Mouse (Mus musculus) c-Kit-positive CD71-negative TER-119-negative erythroid progenitor cells, embryonic 14.5 days (primary cell): ENCODE data around the gene Tmem248.

Source experiments
- DNase-seq: peaks from one replicate; pipeline ENCODE4 v3.0.0-alpha.2; 2013; ENCODE audit warnings: low read depth

The Tmem248 gene

DNA sequence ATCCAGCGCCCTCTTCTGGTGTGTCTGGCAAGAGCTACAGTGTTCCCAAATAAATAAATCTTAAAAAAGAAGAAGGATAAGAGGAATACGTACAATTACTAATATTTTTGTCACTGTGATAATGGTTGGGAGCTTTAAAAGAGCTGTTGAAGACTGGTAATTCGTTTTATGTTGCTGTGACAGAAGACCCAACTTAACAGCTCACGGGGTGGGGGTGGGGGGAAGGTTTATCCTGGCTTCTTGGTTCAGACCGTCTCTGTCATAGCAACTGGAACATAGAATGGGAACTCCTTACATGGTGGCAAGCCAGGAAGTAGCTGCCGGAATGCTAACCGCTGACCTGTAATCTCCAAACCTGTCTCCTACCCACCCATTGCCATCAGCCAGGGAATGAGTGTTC, at the start of gene Tmem248:
TSS of gene Tmem248 (plus strand) at position 301 of the 400 bp plus-strand sequence.
- DNase-seq = no peak

DNA sequence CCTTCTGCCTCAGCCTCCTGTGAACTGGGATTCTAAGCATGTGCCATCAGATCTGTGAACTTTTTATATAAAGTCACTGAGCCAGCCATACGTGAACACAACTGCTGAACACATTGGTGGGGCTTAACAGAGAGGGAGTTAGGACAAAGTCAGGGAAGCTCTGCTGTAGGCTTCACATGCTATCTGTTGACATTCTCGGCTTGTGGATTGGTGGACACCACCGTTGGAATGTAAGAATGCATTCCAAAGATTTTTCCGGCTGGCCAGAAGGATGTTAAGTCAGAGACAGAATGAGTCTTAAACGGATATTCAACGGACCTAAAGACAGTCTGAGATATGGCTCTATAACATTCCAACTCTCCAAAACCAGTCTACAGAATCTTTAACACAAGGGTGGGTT, 47.8 kb upstream of the Tmem248 start:
- no peak for DNase-seq

DNA sequence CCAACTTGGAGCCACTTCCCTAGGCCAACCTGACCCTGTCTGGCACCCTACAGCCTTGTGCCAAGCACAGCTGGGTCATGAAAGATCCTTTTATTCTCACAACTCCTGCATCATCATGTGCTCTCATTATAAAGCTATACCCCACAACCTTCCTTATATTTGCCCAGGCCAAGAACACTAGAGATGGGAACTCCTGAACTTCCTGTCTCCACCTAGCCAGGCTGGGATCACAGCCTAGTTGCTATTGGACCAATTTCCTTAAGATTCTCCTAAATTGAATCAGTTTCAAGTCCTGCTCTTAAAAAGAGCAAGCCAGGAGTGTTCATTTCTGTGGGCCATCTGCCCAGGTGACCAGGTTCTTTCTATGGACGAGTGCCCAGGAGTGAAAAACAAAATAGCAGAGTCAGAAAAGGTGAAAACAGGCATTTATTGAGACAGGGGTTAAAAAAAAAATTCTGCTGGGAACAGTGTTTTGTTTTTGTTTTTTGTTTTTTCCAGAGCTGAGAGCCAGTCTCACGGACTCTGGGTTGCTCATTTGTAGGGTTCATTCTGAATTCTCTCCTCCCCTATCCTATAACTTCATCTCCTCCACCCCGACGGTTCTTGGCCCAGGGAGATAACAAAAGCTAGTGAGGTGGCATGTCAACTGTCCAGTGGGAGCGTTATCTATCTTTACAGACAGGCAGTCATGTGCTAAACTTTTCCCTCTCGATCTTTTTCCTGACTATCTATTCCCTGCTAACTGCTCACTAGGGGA, 46.0 kb upstream of the Tmem248 start:
- DNase-seq = no peak

DNA sequence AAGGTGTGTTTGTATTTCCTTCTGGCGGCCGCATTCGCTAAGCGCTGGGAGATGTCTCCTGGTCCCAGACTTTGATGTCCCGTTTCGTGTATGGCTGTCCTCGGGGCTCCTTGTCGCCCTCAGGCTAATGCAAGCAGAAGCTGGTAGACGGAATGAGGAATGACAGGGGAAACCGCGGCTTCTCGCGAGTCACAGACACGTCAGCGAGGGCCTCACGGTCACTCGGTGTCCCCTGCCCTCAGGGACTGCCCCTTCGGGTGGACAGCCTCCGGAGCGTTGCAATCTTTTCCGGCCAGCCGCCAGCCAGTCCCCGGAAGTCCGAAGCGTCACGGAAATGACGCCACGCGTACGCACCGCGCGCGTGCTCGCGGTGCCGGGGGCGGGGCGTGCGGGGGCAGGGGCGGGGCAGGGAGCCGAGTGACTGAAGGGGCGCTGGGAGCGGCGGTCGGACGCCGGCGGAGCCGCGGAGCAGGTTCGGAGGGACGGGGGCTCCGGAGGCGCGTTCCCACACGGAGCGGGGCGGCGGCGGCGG, 45.4 kb upstream of the Tmem248 start, which contains the start of gene Rabgef1:
TSS of gene Rabgef1 (plus strand) at position 376 of the 532 bp plus-strand sequence.
- peak; percentile 70 for DNase-seq

DNA sequence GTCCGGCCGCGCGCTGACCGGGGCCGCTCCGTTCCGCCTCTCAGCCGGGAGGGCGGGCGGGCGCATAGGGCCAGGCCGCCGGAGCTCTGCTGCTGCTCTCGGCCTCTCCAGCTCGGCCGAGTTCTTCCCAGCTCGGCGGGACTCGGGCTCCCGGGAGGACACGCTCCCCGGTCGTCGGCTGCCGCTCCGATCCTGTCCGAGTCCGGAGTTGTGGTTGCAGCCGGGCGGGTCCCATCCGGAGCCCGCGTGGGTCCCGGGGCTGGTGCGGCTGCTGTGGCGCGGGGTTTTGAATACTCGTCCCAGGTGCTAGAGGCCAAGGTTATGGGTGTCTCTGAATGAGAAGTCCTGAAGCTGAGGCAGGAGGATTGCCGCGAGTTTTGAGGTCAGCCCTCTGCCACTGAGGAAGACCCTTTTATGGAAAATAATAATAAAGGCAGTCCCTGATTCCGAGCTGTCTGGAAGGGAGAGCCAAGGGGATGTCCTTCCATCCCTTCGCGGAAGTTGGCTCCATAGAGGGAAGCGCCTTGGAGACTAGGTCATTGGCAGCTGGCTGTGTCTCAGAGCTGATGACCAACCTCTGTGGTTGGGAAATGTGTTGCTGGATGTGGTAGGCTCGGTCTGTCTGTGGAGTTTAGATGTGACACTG, 44.8 kb upstream of the Tmem248 start:
- DNase-seq = no peak

DNA sequence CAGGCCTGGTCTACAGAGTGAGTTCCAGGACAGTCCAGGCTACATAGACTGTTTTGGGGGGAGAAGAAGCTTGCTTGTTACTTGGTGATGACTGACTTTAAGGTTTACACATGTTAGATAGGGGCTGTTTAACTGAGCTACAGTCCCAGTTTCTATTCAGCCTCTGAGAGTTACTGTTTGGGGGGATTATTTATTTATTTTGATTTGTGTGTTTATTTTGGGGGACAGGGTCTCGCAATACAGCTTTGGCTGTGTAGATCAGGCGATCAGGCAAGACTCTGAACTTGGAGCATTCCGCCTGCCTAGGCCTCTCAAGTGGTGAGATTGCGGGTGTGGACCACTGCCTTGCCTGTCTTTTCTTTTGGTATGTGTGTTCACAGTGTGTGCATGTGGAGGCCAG, 43.9 kb upstream of the Tmem248 start:
- DNase-seq = no peak

DNA sequence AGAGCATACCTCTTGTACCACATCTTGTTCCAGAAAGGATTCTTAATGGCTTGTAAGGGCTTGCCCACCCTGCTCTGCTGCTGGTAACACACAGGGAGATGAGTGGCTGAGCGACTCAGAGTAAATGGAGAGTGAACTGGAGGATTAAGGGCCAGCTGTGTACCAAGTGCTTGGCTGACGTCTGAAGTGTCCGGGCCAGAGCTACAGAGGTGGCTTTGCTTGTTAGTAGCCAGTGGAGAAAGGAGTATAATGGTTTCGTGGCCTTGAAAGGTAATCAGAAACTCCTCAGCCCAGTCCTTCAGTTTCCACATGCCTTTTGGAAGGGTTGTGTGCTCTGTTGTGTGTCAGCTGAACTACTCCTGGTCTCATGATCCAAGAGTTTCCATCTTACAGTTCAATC, 39.0 kb upstream of the Tmem248 start:
- DNase-seq = no peak

DNA sequence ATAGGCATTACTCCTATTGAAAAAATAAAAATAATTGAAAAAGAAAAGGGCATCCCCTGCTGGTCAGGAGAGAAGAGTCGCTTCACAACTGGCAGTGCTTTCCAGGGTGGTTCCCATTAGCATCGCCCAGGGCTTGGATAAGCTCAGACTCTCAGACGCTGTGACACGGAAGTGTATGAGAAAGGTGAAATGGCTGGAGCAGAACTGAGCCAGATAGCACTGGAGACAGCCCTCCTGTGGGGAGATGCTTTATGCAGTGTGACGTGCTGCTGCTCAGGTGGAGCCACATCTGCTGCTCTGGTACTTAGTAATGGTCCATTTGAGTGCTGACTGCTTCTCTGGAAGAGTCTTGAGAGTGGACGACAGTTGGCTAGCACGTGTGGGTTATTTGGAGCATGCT, 36.5 kb upstream of the Tmem248 start:
- DNase-seq = no peak

DNA sequence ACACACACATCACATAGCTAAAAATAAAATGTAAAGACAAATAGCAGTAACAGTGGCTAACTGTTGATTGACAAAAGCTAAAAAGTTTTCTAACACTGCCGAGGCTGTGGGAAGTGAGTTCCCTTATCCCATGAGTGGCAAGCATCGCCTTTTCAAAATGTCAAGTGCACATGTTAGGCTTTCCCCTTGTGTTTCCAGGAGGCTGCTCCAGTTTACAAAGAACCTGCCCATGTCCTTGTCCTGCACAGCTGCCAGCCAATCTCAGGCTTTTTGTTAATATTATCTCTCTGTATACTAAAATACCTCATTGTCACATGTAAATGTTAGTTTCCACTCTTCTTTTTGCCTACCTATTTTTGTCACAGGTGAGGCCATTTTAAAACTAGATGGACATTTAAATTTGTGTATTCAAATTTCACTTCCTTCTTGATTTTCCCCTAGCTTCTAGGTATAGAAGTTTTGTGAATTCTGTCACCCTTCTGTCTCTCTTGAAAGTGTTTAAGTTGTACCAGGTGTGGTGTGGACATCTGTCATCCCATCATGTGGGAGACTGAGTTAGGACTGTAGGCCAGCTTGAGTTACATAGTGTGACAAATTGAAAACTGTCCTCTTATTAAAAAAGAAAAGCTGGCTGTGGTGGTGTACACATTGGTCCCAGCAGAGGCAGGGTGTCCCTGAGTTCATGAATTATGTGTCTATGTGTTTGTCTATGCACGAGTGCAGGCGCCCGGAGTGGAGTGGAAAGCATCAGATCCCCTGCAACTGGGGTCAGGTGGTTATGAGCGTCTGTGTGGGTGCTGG, 34.9 kb upstream of the Tmem248 start:
- no peak for DNase-seq

DNA sequence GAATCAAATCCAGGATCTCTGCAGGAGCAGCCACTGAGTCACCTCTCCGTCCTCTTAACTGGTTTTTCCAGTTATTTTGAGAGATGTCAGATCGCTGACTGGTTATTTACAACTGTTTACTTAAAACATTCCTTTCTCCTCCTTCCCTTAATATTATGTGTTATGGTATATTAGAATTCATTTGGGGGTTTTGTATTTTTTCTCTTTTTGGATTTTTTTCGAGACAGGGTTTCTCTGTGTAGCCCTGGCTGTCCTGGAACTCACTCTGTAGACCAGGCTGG, 34.4 kb upstream of the Tmem248 start:
- DNase-seq = no peak

DNA sequence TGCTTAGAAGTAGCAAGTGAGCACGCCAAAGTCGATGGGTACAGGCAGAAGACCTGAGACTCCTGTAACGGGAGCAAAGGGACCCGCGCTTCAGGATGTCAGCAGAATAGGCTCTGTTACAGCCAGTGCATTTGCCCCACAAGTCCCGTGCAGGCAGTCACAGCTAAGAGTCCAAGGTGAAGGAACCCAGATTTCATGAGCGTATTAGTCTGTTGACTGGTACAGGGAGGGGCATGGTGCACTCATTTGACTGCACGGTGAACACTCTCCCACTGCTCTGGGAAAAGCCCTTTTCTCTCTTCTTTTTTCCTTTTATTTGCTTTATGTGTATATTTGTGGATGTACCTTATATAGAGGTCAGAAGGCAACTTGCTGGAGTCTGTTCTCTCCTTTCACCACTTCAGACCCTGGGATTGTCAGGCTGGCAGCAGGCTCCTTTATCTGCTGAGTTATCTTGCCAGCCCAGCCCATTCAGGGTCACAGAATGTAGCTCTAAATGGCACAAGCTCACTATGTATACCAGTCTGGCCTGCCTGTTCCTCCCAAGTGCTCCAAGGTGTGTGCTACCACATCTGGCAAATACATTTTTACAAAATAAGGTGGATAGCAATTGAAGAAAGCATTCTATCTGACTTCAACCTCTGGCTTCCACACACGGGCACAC, 32.6 kb upstream of the Tmem248 start:
- no peak for DNase-seq

DNA sequence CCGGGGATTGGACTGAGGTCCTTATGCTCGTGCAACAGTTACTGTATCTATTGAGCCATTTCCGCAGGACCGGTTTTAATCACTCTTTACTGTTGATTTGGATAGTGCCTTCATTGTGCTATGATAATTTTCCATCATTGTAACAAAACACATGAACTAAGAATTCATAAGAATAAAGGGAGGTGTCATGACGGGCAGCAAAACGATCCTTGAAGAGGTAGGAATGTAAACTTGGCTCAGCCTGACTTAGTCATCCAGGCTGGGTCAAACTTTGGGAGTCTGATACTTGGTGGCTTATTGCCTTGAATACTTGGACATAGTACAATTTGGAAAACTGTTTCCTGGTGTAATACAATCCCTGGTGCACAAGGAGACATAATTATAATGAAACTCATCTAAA, 31.6 kb upstream of the Tmem248 start:
- no peak for DNase-seq

DNA sequence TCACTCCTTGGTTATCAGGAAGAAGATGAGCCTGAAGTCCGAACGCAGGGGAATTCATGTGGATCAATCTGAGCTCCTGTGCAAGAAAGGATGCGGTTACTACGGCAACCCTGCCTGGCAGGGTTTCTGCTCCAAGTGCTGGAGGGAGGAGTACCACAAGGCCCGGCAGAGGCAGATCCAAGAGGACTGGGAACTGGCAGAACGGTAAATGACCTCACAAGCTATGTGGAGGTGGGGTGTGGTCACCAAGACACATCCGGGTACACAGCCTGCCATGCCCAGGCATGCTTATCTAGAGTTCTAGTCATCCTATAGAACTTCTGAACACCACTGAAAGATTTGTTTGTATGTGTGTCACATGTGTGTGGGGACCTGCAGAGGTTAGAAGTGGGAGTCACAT, 29.5 kb upstream of the Tmem248 start:
- no peak for DNase-seq

DNA sequence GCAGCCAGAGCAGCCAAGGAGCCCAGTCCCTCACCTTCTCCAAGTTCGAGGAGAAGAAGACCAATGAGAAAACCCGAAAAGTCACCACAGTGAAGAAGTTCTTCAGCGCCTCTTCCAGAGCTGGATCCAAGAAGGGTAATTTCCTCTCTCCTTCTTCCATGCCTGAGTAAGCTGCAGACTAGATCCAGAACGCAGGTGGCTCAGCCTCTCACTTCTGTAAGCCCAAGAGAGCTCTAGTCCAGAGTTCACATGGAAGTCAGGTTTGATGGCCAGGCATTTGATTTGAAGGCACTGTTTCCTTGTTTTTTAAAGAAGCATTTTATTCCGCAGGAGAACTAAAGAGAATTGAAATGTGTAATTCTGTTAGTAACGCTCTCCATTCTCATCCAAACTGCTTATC, 26.0 kb upstream of the Tmem248 start:
- DNase-seq = no peak

DNA sequence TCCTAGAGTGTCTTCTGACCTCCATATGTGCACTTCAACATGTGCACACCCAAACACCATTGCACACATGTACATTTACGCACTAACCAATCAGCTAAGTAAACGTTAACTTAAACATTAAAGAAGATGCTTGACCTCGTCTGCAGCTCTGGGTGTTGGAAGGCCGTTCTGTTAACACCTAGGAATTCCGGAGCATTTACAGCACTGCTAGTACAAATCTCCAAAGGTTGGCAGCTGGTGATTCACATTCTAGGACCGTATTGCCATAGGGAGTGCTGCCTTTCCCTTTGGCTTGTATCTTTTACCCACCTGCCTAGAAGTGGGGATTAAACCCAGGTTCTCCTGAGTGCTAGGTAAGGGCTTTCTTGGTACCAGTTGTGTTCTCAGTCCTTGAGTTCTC, 25.0 kb upstream of the Tmem248 start:
- DNase-seq = no peak

DNA sequence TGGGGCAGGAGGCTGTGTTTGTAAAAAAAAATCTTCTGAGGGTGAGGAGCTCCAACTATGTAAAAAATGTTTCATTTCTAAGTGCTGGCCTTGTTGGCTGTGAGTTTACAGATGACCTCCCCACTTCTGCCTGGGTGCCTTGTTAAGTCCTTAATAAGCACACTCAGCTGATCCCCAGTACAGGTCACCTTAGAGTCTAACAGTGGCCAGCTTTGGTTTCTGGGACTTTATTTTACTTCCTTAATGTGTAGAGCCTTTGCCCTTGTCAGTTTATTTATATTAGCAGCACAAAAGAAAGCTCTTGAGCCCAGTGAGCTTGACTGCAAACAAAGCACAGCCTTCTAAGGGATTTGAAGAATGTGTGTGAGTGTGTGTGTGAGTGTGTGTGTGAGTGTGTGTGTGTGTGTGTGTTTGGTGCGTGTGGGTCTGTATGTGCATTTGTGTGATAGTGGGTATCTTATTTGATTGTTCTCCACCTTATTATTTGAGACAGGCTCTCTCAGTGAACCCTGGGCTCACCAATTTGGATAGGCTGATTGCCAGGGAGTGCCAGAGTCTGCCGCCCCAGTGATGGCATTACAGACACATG, 24.4 kb upstream of the Tmem248 start:
- no peak for DNase-seq

DNA sequence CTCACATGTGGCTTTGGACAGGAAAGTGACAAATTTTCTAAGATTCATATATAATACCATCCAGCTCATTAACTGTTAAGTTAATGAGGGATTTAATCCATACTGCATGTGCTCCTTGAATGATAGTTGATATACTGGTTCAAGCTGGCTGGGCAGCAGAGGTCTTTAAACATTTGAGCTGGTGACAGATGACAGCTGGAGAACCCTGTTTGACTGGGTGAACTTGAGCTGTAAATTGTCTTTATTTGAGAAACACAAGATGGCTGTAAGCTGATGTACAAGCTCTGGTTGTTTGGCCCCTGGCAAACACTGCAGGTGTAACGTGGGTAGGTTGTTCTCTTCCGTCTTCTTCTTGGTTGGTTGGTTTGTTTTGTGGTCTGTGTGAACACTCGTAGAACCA, 23.1 kb upstream of the Tmem248 start:
- no peak for DNase-seq

DNA sequence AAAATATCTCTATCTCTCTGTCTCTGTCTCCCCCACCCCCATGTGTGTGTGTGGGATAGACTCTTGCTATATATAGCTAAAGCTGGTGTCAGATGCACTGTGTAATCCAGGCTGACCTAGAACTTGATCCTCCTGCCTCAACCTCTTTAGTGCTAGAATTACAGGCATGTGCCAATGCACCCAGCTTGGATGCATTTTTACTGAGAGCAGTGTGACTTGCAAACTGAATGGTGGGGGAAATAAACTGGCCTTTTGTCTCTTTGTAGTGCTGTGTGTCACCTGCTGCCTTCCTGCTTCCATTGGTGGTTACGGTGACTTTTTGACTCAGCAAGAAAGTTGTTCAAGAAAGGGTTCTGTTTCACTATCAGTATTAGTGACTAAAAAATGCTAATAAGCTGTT, 20.6 kb upstream of the Tmem248 start:
- no peak for DNase-seq

DNA sequence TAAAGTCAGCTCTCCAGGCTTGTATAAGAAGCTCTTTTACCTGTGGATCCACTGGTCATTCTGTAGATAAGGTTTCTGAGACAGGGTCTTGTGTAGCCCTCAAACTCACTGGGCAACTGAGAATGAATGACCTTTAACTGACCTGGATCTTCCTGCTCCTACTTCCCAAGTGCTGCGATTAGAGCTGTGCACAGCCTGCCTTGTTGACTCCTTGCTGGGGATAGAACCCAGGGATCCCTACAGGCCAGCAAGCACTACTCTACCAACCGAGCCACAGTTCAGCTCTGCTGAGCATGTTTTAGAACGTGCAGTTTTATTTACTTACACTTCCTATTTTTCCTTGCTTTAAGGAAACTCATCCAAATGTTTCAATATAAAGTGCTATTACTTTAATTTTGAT, 19.4 kb upstream of the Tmem248 start:
- no peak for DNase-seq

DNA sequence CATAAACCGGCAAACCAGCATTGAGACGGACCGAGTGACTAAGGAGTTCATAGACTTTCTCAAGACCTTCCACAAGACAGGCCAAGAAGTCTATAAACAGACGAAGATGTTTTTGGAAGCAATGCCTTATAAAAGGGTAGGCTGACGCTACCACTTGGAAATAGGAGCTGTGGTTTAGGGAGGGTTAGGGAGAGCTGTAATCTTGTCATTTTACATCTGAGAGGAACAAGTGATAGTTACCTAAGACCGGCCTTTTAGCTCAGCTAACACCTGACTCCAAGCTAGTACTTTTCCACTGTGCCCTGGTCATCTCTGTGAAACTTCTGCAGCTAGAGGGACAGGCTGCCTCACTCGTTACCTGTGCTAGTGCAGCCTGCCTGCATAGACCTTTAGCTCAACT, 18.9 kb upstream of the Tmem248 start:
- DNase-seq = no peak

DNA sequence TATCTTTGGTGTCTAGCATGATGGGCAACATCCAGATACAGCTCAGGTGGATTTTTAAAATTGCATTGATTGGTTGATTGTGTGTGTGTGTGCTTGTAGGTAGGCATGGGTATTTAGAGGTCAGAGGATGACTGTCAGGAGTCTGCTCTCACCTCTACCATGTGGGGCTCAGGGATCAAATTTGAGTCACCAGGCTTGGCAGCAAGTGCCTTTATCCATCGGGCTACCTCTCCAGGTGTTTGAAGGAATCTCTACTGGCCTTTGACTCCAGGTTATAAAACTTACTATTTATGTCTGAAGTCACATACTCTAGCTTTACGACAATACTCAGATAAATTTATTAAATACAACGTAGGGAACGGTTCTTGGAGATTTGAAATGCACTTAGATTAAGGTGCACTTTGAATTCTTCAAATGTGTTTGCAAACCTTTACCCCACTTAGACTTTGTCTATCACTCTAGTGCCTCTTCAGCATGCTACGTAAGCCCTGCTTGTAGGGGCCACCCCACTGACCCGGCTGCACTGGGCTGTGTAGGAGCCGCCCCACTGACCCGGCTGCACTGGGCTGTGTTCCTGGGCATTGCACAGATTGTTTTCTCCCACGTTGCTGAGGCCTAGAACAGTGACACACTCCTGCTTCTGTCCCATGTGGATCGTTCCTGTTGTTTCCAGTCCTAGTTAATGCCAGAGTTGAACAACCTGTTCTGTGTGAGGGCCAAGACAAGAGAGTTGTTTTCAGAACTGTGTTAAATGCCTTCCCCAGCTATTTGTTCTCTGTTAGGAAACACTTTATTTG, 16.4 kb upstream of the Tmem248 start:
- no peak for DNase-seq
